Mouse (Mus musculus): Measurements from ENCODE around the gene Sept9.

Gene Sept9

DNA sequence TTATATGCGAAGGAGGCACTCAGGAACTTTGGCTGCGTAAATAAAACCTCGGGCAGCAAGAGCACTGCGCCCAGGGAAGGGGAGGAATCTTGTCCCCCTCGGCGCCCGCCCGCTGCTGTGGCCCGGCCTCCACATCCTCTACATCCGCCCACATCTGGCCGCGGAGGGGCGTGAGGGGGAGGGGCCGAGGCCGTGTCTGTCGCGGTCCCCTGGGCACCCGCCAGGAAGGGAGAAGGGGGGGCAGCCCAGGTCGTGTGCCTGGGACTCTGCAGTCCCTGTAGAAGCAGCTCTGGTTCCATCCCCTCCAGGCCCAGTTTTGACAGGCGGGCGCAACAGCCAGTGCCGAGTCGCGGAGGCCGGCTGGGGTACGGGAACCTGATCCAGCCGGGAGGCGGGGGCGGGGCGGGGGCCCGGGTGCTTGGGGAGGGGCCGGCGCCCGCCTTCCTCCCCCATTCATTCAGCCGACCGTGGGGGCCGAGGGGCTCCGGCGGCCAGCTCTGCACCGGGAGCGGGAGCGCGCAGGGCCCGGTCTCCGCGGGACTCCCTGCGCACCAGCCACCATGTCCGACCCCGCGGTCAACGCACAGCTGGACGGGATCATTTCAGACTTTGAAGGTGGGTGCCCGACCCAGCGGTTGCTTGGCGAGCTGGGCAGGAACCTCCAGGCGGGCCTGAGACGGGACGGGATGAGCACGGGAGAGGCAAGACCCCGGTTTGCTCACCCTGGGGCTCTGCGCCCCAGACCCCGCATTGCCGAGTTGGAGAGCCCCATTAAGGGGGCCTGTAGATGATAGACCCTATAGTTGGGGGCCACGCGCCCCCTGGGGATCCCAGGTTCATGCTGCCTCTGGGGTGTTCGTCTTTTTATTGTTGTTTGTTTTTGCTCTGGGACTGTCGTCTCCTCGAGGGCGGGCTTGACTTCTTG lies 66.8 kb downstream of the Sept9 start:
- DNase-seq = peak; percentile 95 to 96

DNA sequence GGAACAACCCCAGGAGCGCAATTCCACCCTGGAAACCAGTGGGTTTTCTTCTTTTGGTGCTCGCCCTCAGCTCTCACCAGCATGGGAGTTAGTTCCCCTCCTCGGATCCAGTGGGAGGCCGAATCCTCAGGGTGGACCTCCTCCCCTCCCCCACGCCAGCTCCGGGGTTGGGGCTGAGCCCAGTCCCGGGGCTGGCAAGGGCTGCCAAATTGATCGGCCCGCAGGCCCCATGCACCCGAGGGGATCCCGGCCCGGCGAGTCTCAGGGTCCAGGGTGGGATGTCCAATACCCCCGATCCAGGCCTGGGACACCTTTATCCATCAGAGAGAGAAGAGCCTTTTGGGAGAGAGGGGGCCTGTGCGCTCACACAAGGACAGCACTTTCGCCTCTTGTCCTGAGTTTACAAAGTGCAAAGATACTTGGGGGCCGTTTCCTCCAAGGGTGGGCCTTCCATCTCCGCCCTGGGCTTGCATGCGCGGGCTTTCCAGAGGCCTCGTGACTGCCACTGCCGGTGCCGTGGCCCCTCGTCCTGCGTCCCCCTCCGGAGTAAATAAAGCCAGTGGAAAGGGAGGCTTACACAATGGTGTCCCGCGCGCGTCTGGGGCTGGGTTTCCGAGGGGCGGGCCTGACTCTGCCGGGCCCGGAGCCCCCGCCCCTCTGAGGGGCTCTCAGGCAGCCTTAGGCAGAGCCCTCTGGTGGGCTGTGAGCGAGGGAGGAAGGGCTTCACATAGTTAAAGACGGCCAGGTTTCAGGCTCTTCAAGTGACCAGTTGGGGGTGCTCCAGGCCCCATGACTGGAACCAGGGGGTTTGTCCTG lies 67.7 kb downstream of the Sept9 start:
- DNase-seq = peak; percentile 48 to 66

- no peak for DNase-seq
Measured at GRCm38 (mm10) chr11:117267828-117268227, 68.4 kb downstream of the Sept9 start.

- DNase-seq = no peak
Measured at GRCm38 (mm10) chr11:117268304-117268956, 69.0 kb downstream of the Sept9 start.

- DNase-seq = no peak
Measured at GRCm38 (mm10) chr11:117269053-117269702, 69.7 kb downstream of the Sept9 start.

DNA sequence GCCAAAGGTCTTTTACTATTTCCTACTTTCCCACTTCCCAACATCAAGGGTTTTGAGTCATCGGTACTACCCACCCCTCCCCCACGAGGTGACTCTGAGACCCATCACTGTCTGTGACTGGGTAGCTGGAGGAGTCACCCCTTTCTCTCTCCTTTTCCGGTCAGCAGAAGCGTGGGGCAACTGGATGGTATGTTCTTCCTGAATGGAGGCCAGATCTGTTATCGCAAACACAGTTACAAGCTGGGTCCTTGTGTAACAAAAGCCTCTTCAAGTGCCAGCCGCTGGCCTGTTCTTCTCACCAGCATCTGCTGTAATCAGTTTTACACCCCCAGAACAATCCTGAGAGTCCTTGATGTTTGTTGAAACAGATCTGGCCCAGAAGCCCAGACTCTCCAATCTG lies 70.5 kb downstream of the Sept9 start:
- DNase-seq = no peak

- no peak for DNase-seq
Measured at GRCm38 (mm10) chr11:117274973-117275372, 75.5 kb downstream of the Sept9 start.

GRCm38 (mm10) chr11:117275999-117276398 lies 76.5 kb downstream of the Sept9 start:
- DNase-seq = peak; percentile 80 to 92

DNA sequence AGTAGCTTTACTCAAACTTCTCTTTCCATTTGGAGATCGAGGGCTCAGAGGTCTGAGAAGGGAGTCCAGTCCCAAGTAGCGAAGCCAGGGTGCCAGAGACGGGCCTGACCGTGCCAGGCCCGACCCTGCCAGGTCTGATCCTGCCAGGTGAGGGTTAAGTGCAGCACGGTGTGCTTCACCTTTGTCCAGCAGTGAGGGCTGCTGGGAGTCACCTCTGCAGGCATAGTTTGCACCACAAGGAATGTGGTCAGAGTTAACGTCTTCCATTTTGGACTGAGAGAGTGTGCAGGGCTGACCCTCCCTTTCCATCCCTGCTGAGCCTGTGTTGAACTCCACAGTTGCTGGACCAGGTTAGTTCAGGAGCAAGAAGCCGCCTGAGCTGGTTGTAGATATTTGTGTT lies 77.5 kb downstream of the Sept9 start:
- DNase-seq = peak; percentile 57 to 59

GRCm38 (mm10) chr11:117278113-117278512 lies 78.7 kb downstream of the Sept9 start:
- DNase-seq = no peak

DNA sequence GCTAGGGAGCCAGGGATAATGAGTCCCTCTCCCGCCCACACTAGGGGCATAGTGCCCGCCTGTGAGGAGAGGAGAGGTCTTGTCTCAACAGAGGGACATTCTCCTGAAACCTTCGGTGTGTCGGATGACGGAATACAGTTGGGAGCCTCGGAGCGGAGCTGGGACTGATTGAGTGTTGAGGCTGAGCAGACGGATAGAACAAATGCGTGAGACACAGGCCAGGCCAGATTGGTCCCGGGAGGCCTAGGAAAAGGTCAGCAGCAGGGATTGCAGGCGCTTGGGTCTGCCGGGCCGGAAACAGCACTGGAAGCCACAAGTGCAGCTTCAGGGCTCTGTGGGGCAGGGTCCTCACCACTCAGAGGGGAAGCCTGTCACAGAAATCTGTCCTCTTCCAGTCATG lies 79.1 kb downstream of the Sept9 start:
- DNase-seq = peak in 1 of 2 experiments; percentile 35

DNA sequence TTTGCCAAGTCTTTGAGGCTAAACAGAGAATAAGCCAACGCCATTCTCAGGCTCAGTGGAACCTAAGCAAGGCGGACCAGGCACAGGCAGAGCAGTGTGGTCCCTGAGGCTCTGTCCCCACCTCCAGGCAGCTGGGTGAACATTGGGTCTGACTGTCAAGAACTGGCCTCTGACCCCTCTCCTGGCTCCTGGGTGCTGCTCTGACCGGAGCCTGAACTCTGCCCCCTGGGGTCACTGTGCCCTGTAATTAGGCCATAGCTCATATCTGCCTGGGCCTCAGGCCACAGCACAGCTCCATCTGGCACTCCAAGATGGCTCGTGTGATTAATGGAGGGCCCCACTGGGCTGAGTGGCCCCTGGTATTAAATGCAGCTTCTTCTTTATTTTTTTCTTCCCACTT lies 80.5 kb downstream of the Sept9 start:
- peak; percentile 82 to 83 for DNase-seq

- no peak for DNase-seq
Measured at GRCm38 (mm10) chr11:117283048-117283888, 83.8 kb downstream of the Sept9 start.

GRCm38 (mm10) chr11:117283889-117284450 lies 84.5 kb downstream of the Sept9 start:
- DNase-seq = peak in 1 of 2 experiments; percentile 59

GRCm38 (mm10) chr11:117284721-117285605 lies 85.5 kb downstream of the Sept9 start:
- peak; percentile 81 to 90 for DNase-seq

- DNase-seq = no peak
Measured at GRCm38 (mm10) chr11:117285606-117285931, 86.1 kb downstream of the Sept9 start.

GRCm38 (mm10) chr11:117287792-117288191 lies 88.3 kb downstream of the Sept9 start:
- no peak for DNase-seq

DNA sequence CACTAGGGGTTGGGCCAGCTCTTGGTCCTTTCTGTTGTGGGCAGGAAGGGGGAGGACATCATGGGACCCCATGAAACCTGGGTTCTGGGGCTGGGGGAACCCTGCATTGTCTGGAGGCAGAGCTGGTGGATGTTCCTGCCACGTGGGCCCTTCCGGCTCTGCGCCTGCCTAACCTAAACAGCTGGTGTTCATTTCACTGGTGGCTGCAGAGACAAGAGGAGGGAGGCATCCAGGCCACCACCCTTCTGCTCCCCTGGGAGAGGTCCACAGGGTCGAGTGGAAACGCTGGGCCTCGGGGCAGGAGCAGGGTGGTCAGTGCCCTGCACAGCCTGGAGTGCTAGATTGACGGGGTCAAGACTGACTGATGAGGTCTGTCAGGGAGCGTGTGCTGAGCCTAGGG lies 89.3 kb downstream of the Sept9 start:
- no peak for DNase-seq

- DNase-seq = no peak
Measured at GRCm38 (mm10) chr11:117291271-117292059, 92.0 kb downstream of the Sept9 start.

GRCm38 (mm10) chr11:117292446-117292845 lies 93.0 kb downstream of the Sept9 start:
- DNase-seq = no peak

Measured in kidney, postnatal 36 days (tissue).